In the genomic region with DNA sequence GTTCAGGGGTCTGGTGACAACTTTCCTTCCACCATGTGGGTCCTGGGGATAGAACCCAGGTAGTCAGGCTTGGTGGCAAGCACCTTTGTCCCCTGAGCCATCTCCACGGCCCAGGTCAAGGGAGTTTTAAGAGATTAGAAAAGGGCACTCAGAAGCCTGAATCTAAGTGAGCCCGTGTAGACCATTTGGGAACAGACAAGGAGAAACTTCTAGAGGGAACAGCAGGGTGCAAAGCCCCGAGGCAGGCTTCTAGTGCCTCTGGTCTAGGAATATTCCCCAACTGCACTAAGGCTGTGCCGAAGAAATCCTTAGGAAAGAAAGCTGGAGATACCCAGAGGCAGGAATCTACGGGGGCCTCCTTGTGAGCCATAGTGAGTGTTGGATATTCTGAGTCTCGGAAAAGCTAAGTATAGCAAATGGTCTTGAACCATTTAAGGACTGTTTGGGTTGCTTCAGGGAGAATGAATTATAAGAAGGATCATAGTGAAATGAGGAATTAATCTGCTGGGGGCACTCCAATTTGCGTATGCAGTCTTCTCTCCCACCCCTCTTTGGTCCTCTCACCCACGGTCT, we compare ENCODE assay signal across 8 mouse cellular contexts. TPM values are rescaled to one million over a fixed set of nuclear protein-coding genes. Genes with fewer than 3 reads are reported as not detected.
DNase-seq lines count a peak whose midpoint lies in the region; ATAC-seq and TF ChIP-seq lines count a peak whose summit lies in the region.

No protein-coding gene starts in this region.

- H3K9ac ChIP-seq in intestine, embryonic 14.5 days (ENCODE audit: low read length) = no peak overlapping the region
- no peak overlapping the region for H3K9ac ChIP-seq in intestine, postnatal 0 days (ENCODE audit: low read depth, low read length)
- no peak overlapping the region; the same call in 1 of the 2 replicates for H3K9ac ChIP-seq in embryonic facial prominence, embryonic 12.5 days
- peak overlapping the region; percentile 93 for H3K9ac ChIP-seq in hindbrain, embryonic 13.5 days
- peak overlapping the region; percentile 89 for H3K9ac ChIP-seq in midbrain, embryonic 14.5 days (replicated peaks; ENCODE audit: low read length)

- DNase-seq in intestine, embryonic 14.5 days (ENCODE audit: low spot score) = no peak
- DNase-seq in midbrain, embryonic 14.5 days = no peak
- no peak for DNase-seq in urinary bladder, postnatal 4 days (ENCODE audit: low spot score in 2 of 2)
- DNase-seq in urinary bladder, adult 2 months (ENCODE audit: low spot score) = no peak
- DNase-seq in cerebellum, postnatal 4 days (ENCODE audit: low spot score in 2 of 2) = no peak

- H3K9me3 ChIP-seq in intestine, embryonic 14.5 days (ENCODE audit: control insufficient read depth, low read length) = no peaks in the 10 kb centered on the region
- H3K9me3 ChIP-seq in intestine, postnatal 0 days (ENCODE audit: control insufficient read depth) = no peaks in the 10 kb centered on the region
- no peaks in the 10 kb centered on the region for H3K9me3 ChIP-seq in embryonic facial prominence, embryonic 12.5 days
- H3K9me3 ChIP-seq in hindbrain, embryonic 13.5 days = no peaks in the 10 kb centered on the region
- no peaks in the 10 kb centered on the region for H3K9me3 ChIP-seq in midbrain, embryonic 14.5 days (ENCODE audit: control insufficient read depth, low read length)

- H3K4me3 ChIP-seq in intestine, embryonic 14.5 days (ENCODE audit: low read depth, low read length) = 0 out of 2 replicates have a peak overlapping the region, but pooled peaks have one; percentile 49
- no peak overlapping the region for H3K4me3 ChIP-seq in intestine, postnatal 0 days (ENCODE audit: low read depth, low read length)
- peak overlapping the region; percentile 61; the same call in 1 of the 2 replicates for H3K4me3 ChIP-seq in embryonic facial prominence, embryonic 12.5 days
- peak overlapping the region; percentile 74 for H3K4me3 ChIP-seq in hindbrain, embryonic 13.5 days
- peak overlapping the region; percentile 74 for H3K4me3 ChIP-seq in midbrain, embryonic 14.5 days (replicated peaks; ENCODE audit: low read depth, low read length)

- H3K27ac ChIP-seq in intestine, embryonic 14.5 days (ENCODE audit: low read depth) = no peak overlapping the region
- no peak overlapping the region for H3K27ac ChIP-seq in intestine, postnatal 0 days (ENCODE audit: low read depth, low read length)
- no peak overlapping the region for H3K27ac ChIP-seq in embryonic facial prominence, embryonic 12.5 days
- H3K27ac ChIP-seq in hindbrain, embryonic 13.5 days = peak overlapping the region; percentile 84; the same call in 1 of the 2 replicates
- peak overlapping the region; percentile 84 for H3K27ac ChIP-seq in midbrain, embryonic 14.5 days (replicated peaks; ENCODE audit: low read depth, low read length)

- peak overlapping the region; percentile 94 for H3K4me2 ChIP-seq in intestine, embryonic 14.5 days (ENCODE audit: low read length)
- H3K4me2 ChIP-seq in intestine, postnatal 0 days (replicated peaks; ENCODE audit: low read depth) = no peak overlapping the region
- peak overlapping the region; percentile 98; the same call in 1 of the 2 replicates for H3K4me2 ChIP-seq in embryonic facial prominence, embryonic 12.5 days (replicated peaks)
- peak overlapping the region; percentile 84 for H3K4me2 ChIP-seq in hindbrain, embryonic 13.5 days
- peak overlapping the region; percentile 91 for H3K4me2 ChIP-seq in midbrain, embryonic 14.5 days (ENCODE audit: low read length)

- peaks cover 9% of the 10 kb centered on the region; the same call in 1 of the 2 replicates for H3K4me1 ChIP-seq in intestine, embryonic 14.5 days (replicated peaks; ENCODE audit: control insufficient read depth, insufficient read depth, low read length)
- 0 out of 2 replicates have a peak, but pooled peaks cover 4% of the 10 kb centered on the region for H3K4me1 ChIP-seq in intestine, postnatal 0 days (replicated peaks; ENCODE audit: control insufficient read depth, insufficient read depth, low read length)
- H3K4me1 ChIP-seq in embryonic facial prominence, embryonic 12.5 days = peaks cover 19% of the 10 kb centered on the region
- peaks cover 42% of the 10 kb centered on the region for H3K4me1 ChIP-seq in hindbrain, embryonic 13.5 days (replicated peaks)
- H3K4me1 ChIP-seq in midbrain, embryonic 14.5 days (ENCODE audit: control insufficient read depth, insufficient read depth, low read length) = peaks cover 3% of the 10 kb centered on the region; the same call in 1 of the 2 replicates

- 49% methylated on average over 8 of the region's 8 CpGs for WGBS in intestine, embryonic 14.5 days
- 51% methylated on average over 8 of the region's 8 CpGs for WGBS in intestine, postnatal 0 days
- WGBS in embryonic facial prominence, embryonic 12.5 days = 40% methylated on average over 8 of the region's 8 CpGs
- 53% methylated on average over 8 of the region's 8 CpGs for WGBS in hindbrain, embryonic 13.5 days
- 47% methylated on average over 8 of the region's 8 CpGs for WGBS in midbrain, embryonic 14.5 days

- no peaks in the 10 kb centered on the region for H3K36me3 ChIP-seq in intestine, embryonic 14.5 days (ENCODE audit: control insufficient read depth, insufficient read depth, low read length)
- no peaks in the 10 kb centered on the region for H3K36me3 ChIP-seq in intestine, postnatal 0 days (ENCODE audit: control insufficient read depth, insufficient read depth)
- H3K36me3 ChIP-seq in embryonic facial prominence, embryonic 12.5 days = no peaks in the 10 kb centered on the region
- H3K36me3 ChIP-seq in hindbrain, embryonic 13.5 days = peaks cover 15% of the 10 kb centered on the region
- H3K36me3 ChIP-seq in midbrain, embryonic 14.5 days (ENCODE audit: control insufficient read depth, insufficient read depth, low read length) = peaks cover 13% of the 10 kb centered on the region

- no peak for ATAC-seq in intestine, embryonic 14.5 days (replicated peaks; ENCODE audit: low FRiP score, low TSS enrichment, low read depth)
- ATAC-seq in intestine, postnatal 0 days = no peak
- ATAC-seq in embryonic facial prominence, embryonic 12.5 days (ENCODE audit: insufficient number of reproducible peaks, insufficient read depth, low FRiP score, low TSS enrichment) = no peak
- ATAC-seq in hindbrain, embryonic 13.5 days (ENCODE audit: low FRiP score) = 0 out of 2 replicates have a peak, but pooled peaks have one; percentile 0
- ATAC-seq in midbrain, embryonic 14.5 days (ENCODE audit: low FRiP score, low TSS enrichment) = no peak

- H3K27me3 ChIP-seq in intestine, embryonic 14.5 days (replicated peaks; ENCODE audit: control insufficient read depth, insufficient read depth, low read length) = peaks cover 73% of the 10 kb centered on the region
- peaks cover 48% of the 10 kb centered on the region for H3K27me3 ChIP-seq in intestine, postnatal 0 days (replicated peaks; ENCODE audit: control insufficient read depth, insufficient read depth, low read length)
- peaks cover 84% of the 10 kb centered on the region for H3K27me3 ChIP-seq in embryonic facial prominence, embryonic 12.5 days
- H3K27me3 ChIP-seq in hindbrain, embryonic 13.5 days = peaks cover 83% of the 10 kb centered on the region
- peaks cover 50% of the 10 kb centered on the region for H3K27me3 ChIP-seq in midbrain, embryonic 14.5 days (ENCODE audit: control insufficient read depth, insufficient read depth, low read length)

- no peak for TF ChIP-seq CTCF in intestine, postnatal 0 days (IDR thresholded peaks at IDR 0.05; ENCODE audit: low read depth)

RNA-seq across cellular contexts. Expression of gene Pianp, which starts 0.6 kb away (rescaled TPM):
- 0.85 and 1.2 TPM in 2 replicates for polyA plus RNA-seq in intestine, embryonic 14.5 days (2014; fragmentation: Nextera tagmentation; extraction: Ambion mirVana)
- 1.8 and 2.1 TPM in 2 replicates for polyA plus RNA-seq in intestine, postnatal 0 days (2015; fragmentation: Nextera tagmentation; extraction: Ambion mirVana)
- 5.5 and 6.2 TPM in 2 replicates for polyA plus RNA-seq in embryonic facial prominence, embryonic 12.5 days (2016; fragmentation: Nextera tagmentation; extraction: Ambion mirVana)
- polyA plus RNA-seq in hindbrain, embryonic 13.5 days (2015; fragmentation: Nextera tagmentation; extraction: Ambion mirVana) = 29.3 and 31.6 TPM in 2 replicates
- polyA plus RNA-seq in midbrain, embryonic 14.5 days (2014; fragmentation: Nextera tagmentation; extraction: Ambion mirVana) = 43.2 and 57.1 TPM in 2 replicates
- polyA plus RNA-seq in urinary bladder, adult 2 months (2012; rRNA removed) = 19.3 and 24.4 TPM in 2 replicates

RNA-seq across cellular contexts. Expression of gene Zfp384, which starts 13.0 kb away (rescaled TPM):
- 9.2 and 10.8 TPM in 2 replicates for polyA plus RNA-seq in intestine, embryonic 14.5 days (2014; fragmentation: Nextera tagmentation; extraction: Ambion mirVana)
- 8.2 TPM in 2 replicates for polyA plus RNA-seq in intestine, postnatal 0 days (2015; fragmentation: Nextera tagmentation; extraction: Ambion mirVana)
- polyA plus RNA-seq in embryonic facial prominence, embryonic 12.5 days (2016; fragmentation: Nextera tagmentation; extraction: Ambion mirVana) = 22.3 and 24.4 TPM in 2 replicates
- 17.7 and 20.4 TPM in 2 replicates for polyA plus RNA-seq in hindbrain, embryonic 13.5 days (2015; fragmentation: Nextera tagmentation; extraction: Ambion mirVana)
- polyA plus RNA-seq in midbrain, embryonic 14.5 days (2014; fragmentation: Nextera tagmentation; extraction: Ambion mirVana) = 13.7 and 16.2 TPM in 2 replicates
- 42.8 and 43.1 TPM in 2 replicates for polyA plus RNA-seq in urinary bladder, adult 2 months (2012; rRNA removed)

RNA-seq across cellular contexts. Expression of gene Cops7a, which starts 30.6 kb away (rescaled TPM):
- polyA plus RNA-seq in intestine, embryonic 14.5 days (2014; fragmentation: Nextera tagmentation; extraction: Ambion mirVana) = 155 and 159 TPM in 2 replicates
- polyA plus RNA-seq in intestine, postnatal 0 days (2015; fragmentation: Nextera tagmentation; extraction: Ambion mirVana) = 105 and 110 TPM in 2 replicates
- polyA plus RNA-seq in embryonic facial prominence, embryonic 12.5 days (2016; fragmentation: Nextera tagmentation; extraction: Ambion mirVana) = 119 and 121 TPM in 2 replicates
- 89.3 and 94.5 TPM in 2 replicates for polyA plus RNA-seq in hindbrain, embryonic 13.5 days (2015; fragmentation: Nextera tagmentation; extraction: Ambion mirVana)
- 85.6 and 85.9 TPM in 2 replicates for polyA plus RNA-seq in midbrain, embryonic 14.5 days (2014; fragmentation: Nextera tagmentation; extraction: Ambion mirVana)
- 162 and 183 TPM in 2 replicates for polyA plus RNA-seq in urinary bladder, adult 2 months (2012; rRNA removed)

RNA-seq across cellular contexts. Expression of gene Ing4, which starts 43.6 kb away (rescaled TPM):
- 94.4 and 108 TPM in 2 replicates for polyA plus RNA-seq in intestine, embryonic 14.5 days (2014; fragmentation: Nextera tagmentation; extraction: Ambion mirVana)
- 65.4 and 70.1 TPM in 2 replicates for polyA plus RNA-seq in intestine, postnatal 0 days (2015; fragmentation: Nextera tagmentation; extraction: Ambion mirVana)
- polyA plus RNA-seq in embryonic facial prominence, embryonic 12.5 days (2016; fragmentation: Nextera tagmentation; extraction: Ambion mirVana) = 165 and 176 TPM in 2 replicates
- polyA plus RNA-seq in hindbrain, embryonic 13.5 days (2015; fragmentation: Nextera tagmentation; extraction: Ambion mirVana) = 168 and 175 TPM in 2 replicates
- 132 and 144 TPM in 2 replicates for polyA plus RNA-seq in midbrain, embryonic 14.5 days (2014; fragmentation: Nextera tagmentation; extraction: Ambion mirVana)
- 88.6 and 113 TPM in 2 replicates for polyA plus RNA-seq in urinary bladder, adult 2 months (2012; rRNA removed)

RNA-seq across cellular contexts. Expression of gene Acrbp, which starts 53.6 kb away (rescaled TPM):
- polyA plus RNA-seq in intestine, embryonic 14.5 days (2014; fragmentation: Nextera tagmentation; extraction: Ambion mirVana) = 11.4 and 13.4 TPM in 2 replicates
- polyA plus RNA-seq in intestine, postnatal 0 days (2015; fragmentation: Nextera tagmentation; extraction: Ambion mirVana) = 3.1 and 4.1 TPM in 2 replicates
- polyA plus RNA-seq in embryonic facial prominence, embryonic 12.5 days (2016; fragmentation: Nextera tagmentation; extraction: Ambion mirVana) = 17.6 and 21.0 TPM in 2 replicates
- 17.5 and 19.7 TPM in 2 replicates for polyA plus RNA-seq in hindbrain, embryonic 13.5 days (2015; fragmentation: Nextera tagmentation; extraction: Ambion mirVana)
- polyA plus RNA-seq in midbrain, embryonic 14.5 days (2014; fragmentation: Nextera tagmentation; extraction: Ambion mirVana) = 16.3 and 16.7 TPM in 2 replicates
- polyA plus RNA-seq in urinary bladder, adult 2 months (2012; rRNA removed) = 23.5 and 24.7 TPM in 2 replicates

Comparison
In these comparisons a context has a peak if more than half of its experiments do, and no peak if none do; other contexts are left out.
1. H3K27ac ChIP-seq: peak in hindbrain, embryonic 13.5 days (single experiment) and midbrain, embryonic 14.5 days (single experiment); none in intestine, embryonic 14.5 days (single experiment), intestine, postnatal 0 days (single experiment) and embryonic facial prominence, embryonic 12.5 days (single experiment).
2. H3K9ac ChIP-seq: peak in hindbrain, embryonic 13.5 days (single experiment) and midbrain, embryonic 14.5 days (single experiment); none in intestine, embryonic 14.5 days (single experiment), intestine, postnatal 0 days (single experiment) and embryonic facial prominence, embryonic 12.5 days (single experiment).